Mouse (Mus musculus) testis, postnatal 10 days (tissue): ENCODE data around the gene Sort1.
"Not testable (repeated sequence)": the region's sequence is repeated elsewhere in the genome, so short reads cannot be mapped to it uniquely, and the experiment has no call there.

ENCODE experiments used
- DNase-seq: peaks from one replicate; pipeline ENCODE4 v3.0.0; 2021; ENCODE audit warnings: low spot score

The Sort1 gene

GRCm38 (mm10) chr3:108283781-108284601, at the start of gene Sort1:
TSS of gene Sort1 (plus strand) at chr3:108284082.
- DNase-seq, result peak; percentile 84

GRCm38 (mm10) chr3:108237474-108238102, 46.3 kb upstream of the Sort1 start:
- DNase-seq, result not testable (repeated sequence)

GRCm38 (mm10) chr3:108241243-108241839, 42.5 kb upstream of the Sort1 start:
- DNase-seq, result no peak

GRCm38 (mm10) chr3:108246857-108247256, 37.0 kb upstream of the Sort1 start:
- DNase-seq, result no peak

GRCm38 (mm10) chr3:108256719-108257637, 26.9 kb upstream of the Sort1 start, which contains the start of gene Psma5:
TSS of gene Psma5 (plus strand) at chr3:108256926.
- DNase-seq, result peak; percentile 97

- DNase-seq, result no peak
These were observed 25.9 kb upstream of the Sort1 start for GRCm38 (mm10) chr3:108257831-108258500.

GRCm38 (mm10) chr3:108259319-108259718, 24.6 kb upstream of the Sort1 start:
- DNase-seq, result no peak

GRCm38 (mm10) chr3:108279495-108279894, 4.4 kb upstream of the Sort1 start:
- not testable (repeated sequence) for DNase-seq

- no peak for DNase-seq
These were observed 1.3 kb upstream of the Sort1 start for GRCm38 (mm10) chr3:108282401-108283240.

GRCm38 (mm10) chr3:108283241-108283561, 681 bp upstream of the Sort1 start:
- DNase-seq, result no peak

- DNase-seq, result no peak
These were observed 1.3 kb downstream of the Sort1 start for GRCm38 (mm10) chr3:108285078-108285711.

- no peak for DNase-seq
These were observed 3.0 kb downstream of the Sort1 start for GRCm38 (mm10) chr3:108286671-108287439.

- no peak for DNase-seq
These were observed 4.2 kb downstream of the Sort1 start for GRCm38 (mm10) chr3:108287811-108288805.

GRCm38 (mm10) chr3:108289311-108290130, 5.6 kb downstream of the Sort1 start:
- DNase-seq, result no peak

- no peak for DNase-seq
These were observed 7.3 kb downstream of the Sort1 start for GRCm38 (mm10) chr3:108291036-108291799.

- no peak for DNase-seq
These were observed 10.5 kb downstream of the Sort1 start for GRCm38 (mm10) chr3:108294398-108294797.
